Mouse (Mus musculus) 3134 (cell line): ENCODE results near the gene Epb41.

Experiments
- DNase-seq: peaks from one replicate; pipeline ENCODE4 v3.0.0-alpha.2; 2011; ENCODE audit warnings: low spot score; ENCODE audit not compliant: insufficient read length; ENCODE audit errors: extremely low read depth

Gene Epb41

GRCm38 (mm10) chr4:132074933-132075769, at the start of gene Epb41:
Gene Epb41, minus strand, starts transcription at chr4:132075321.
- DNase-seq = peak; percentile 95

GRCm38 (mm10) chr4:132123166-132123565, 48.0 kb upstream of the Epb41 start:
- no peak for DNase-seq

- DNase-seq = no peak
Observed at GRCm38 (mm10) chr4:132121674-132122073, 46.6 kb upstream of the Epb41 start.

- no peak for DNase-seq
Observed at GRCm38 (mm10) chr4:132119566-132119965, 44.4 kb upstream of the Epb41 start.

- no peak for DNase-seq
Observed at GRCm38 (mm10) chr4:132116315-132116714, 41.2 kb upstream of the Epb41 start.

GRCm38 (mm10) chr4:132113411-132114095, 38.4 kb upstream of the Epb41 start:
- DNase-seq = peak; percentile 9

GRCm38 (mm10) chr4:132111227-132111626, 36.1 kb upstream of the Epb41 start:
- no peak for DNase-seq

GRCm38 (mm10) chr4:132108221-132108620, 33.1 kb upstream of the Epb41 start:
- no peak for DNase-seq

- no peak for DNase-seq
Observed at GRCm38 (mm10) chr4:132101152-132101551, 26.0 kb upstream of the Epb41 start.

GRCm38 (mm10) chr4:132099548-132099947, 24.4 kb upstream of the Epb41 start:
- no peak for DNase-seq

GRCm38 (mm10) chr4:132095043-132095442, 19.9 kb upstream of the Epb41 start:
- no peak for DNase-seq

GRCm38 (mm10) chr4:132093928-132094327, 18.8 kb upstream of the Epb41 start:
- DNase-seq = no peak

- DNase-seq = no peak
Observed at GRCm38 (mm10) chr4:132093136-132093535, 18.0 kb upstream of the Epb41 start.

- DNase-seq = peak; percentile 26
Observed at GRCm38 (mm10) chr4:132088921-132089320, 13.8 kb upstream of the Epb41 start.

GRCm38 (mm10) chr4:132085114-132085513, 10.0 kb upstream of the Epb41 start:
- no peak for DNase-seq

GRCm38 (mm10) chr4:132080492-132080983, 5.4 kb upstream of the Epb41 start:
- no peak for DNase-seq

- peak; percentile 30 for DNase-seq
Observed at GRCm38 (mm10) chr4:132079555-132080275, 4.6 kb upstream of the Epb41 start.

GRCm38 (mm10) chr4:132078296-132078714, 3.2 kb upstream of the Epb41 start:
- DNase-seq = no peak

- no peak for DNase-seq
Observed at GRCm38 (mm10) chr4:132077445-132077844, 2.3 kb upstream of the Epb41 start.

GRCm38 (mm10) chr4:132076480-132077405, 1.6 kb upstream of the Epb41 start:
- peak; percentile 52 for DNase-seq
